Mouse (Mus musculus) intestine, embryonic 14.5 days (tissue): Measurements from ENCODE around the gene Sptbn2. TPM values are rescaled to one million over a fixed set of nuclear protein-coding genes. Genes with fewer than 3 reads are reported as not detected.
A peak's percentile ranks its signal among the peaks of the same experiment; 100 is the strongest.
"Not testable (repeated sequence)": the region's sequence is repeated elsewhere in the genome, so short reads cannot be mapped to it uniquely, and the experiment has no call there.

Experiments used
- ATAC-seq: fragments of 200-750 bp; cut with Nextera tagmentation; replicated peaks from 2 replicates; pipeline ENCODE4 v1.8.0; 2017; ENCODE audit warnings: low read depth, moderate number of reproducible peaks, moderate TSS enrichment, moderate library complexity; ENCODE audit not compliant: low FRiP score, low TSS enrichment
- DNase-seq: peaks from one replicate; pipeline ENCODE4 v3.0.0-alpha.2; 2018; ENCODE audit warnings: low spot score
- H3K27ac ChIP-seq: fragments of 300-500 bp; sonication (generic); 2 replicates; pipeline ENCODE4 v1.5.1; 2014; ENCODE audit warnings: low read depth, mild to moderate bottlenecking, control low read depth
- H3K27me3 ChIP-seq: fragments of 300-500 bp; sonication (generic); replicated peaks from 2 replicates; pipeline ENCODE4 v1.6.1; 2014; ENCODE audit warnings: low read length, control low read depth; ENCODE audit not compliant: control insufficient read depth, insufficient read depth
- H3K36me3 ChIP-seq: fragments of 300-500 bp; sonication (generic); 2 replicates; pipeline ENCODE4 v1.6.1; 2014; ENCODE audit warnings: low read length, control low read depth; ENCODE audit not compliant: control insufficient read depth, insufficient read depth
- H3K4me1 ChIP-seq: fragments of 300-500 bp; sonication (generic); replicated peaks from 2 replicates; pipeline ENCODE4 v1.6.1; 2014; ENCODE audit warnings: low read length, control low read depth, mixed read lengths; ENCODE audit not compliant: control insufficient read depth, insufficient read depth
- H3K4me2 ChIP-seq: fragments of 300-500 bp; sonication (generic); 2 replicates; pipeline ENCODE4 v1.6.1; 2014; ENCODE audit warnings: low read length
- H3K4me3 ChIP-seq: fragments of 300-500 bp; sonication (generic); 2 replicates; pipeline ENCODE4 v1.5.1; 2014; ENCODE audit warnings: low read depth, low read length, control low read depth, mixed read lengths
- H3K9ac ChIP-seq: fragments of 300-500 bp; sonication (generic); 2 replicates; pipeline ENCODE4 v1.6.1; 2014; ENCODE audit warnings: mild to moderate bottlenecking, low read length
- H3K9me3 ChIP-seq: fragments of 300-500 bp; sonication (generic); 2 replicates; pipeline ENCODE4 v1.6.1; 2016; ENCODE audit warnings: low read length, control low read depth; ENCODE audit not compliant: control insufficient read depth
- WGBS: fragments of 180-500 bp; shearing (Covaris S2); extraction: QIAGEN DNeasy Blood & Tissue Kit; methylation state at CpG from one replicate; pipeline ENCODE4 v1.1.7; 2014; 5-methylcytosine and 5-hydroxymethylcytosine counted together
- polyA plus RNA-seq: library from polyadenylated mRNA; unstranded; fragments of >200 nt; fragmentation: Nextera tagmentation; extraction: Ambion mirVana; gene quantifications from 2 replicates; pipeline ENCODE4 v1.2.1, GENCODE M21; 2014

Sptbn2 gene
- polyA plus RNA-seq, 1 experiment from 2014 or later = 2.1 TPM

- Histone ChIP-seq H3K36me3 (0 out of 2 replicates have a peak, but pooled peaks cover 5% of the 10 kb centered on the region), H3K4me2 (no peak overlapping the region), H3K9ac (no peak overlapping the region), H3K4me1 (no peaks in the 10 kb centered on the region), H3K4me3 (no peak overlapping the region), H3K27me3 (no peaks in the 10 kb centered on the region), H3K27ac (no peak overlapping the region), H3K9me3 (no peaks in the 10 kb centered on the region)
- ATAC-seq (no peak), DNase-seq (no peak)
- WGBS = 90% methylated on average over 9 of the region's 9 CpGs
Observed at GRCm38 (mm10) chr19:4747631-4748312, 36.8 kb downstream of the Sptbn2 start.

- Histone ChIP-seq H3K27ac (no peak overlapping the region), H3K4me2 (no peak overlapping the region), H3K27me3 (no peaks in the 10 kb centered on the region), H3K9ac (no peak overlapping the region), H3K4me1 (no peaks in the 10 kb centered on the region), H3K36me3 (0 out of 2 replicates have a peak, but pooled peaks cover 5% of the 10 kb centered on the region), H3K4me3 (no peak overlapping the region), H3K9me3 (no peaks in the 10 kb centered on the region)
- 81% methylated on average over 10 of the region's 10 CpGs for WGBS
- ATAC-seq = no peak
- no peak for DNase-seq
Observed at GRCm38 (mm10) chr19:4748493-4748892, 37.5 kb downstream of the Sptbn2 start.

- DNase-seq = no peak
- Histone ChIP-seq H3K36me3 (no peaks in the 10 kb centered on the region), H3K9ac (no peak overlapping the region), H3K4me2 (no peak overlapping the region), H3K27ac (no peak overlapping the region), H3K27me3 (no peaks in the 10 kb centered on the region), H3K4me3 (no peak overlapping the region), H3K9me3 (no peaks in the 10 kb centered on the region), H3K4me1 (no peaks in the 10 kb centered on the region)
- ATAC-seq = no peak
- 84% methylated on average over 6 of the region's 6 CpGs for WGBS
Observed at GRCm38 (mm10) chr19:4749975-4750374, 39.0 kb downstream of the Sptbn2 start.

GRCm38 (mm10) chr19:4755565-4756192 lies 44.7 kb downstream of the Sptbn2 start:
- DNase-seq (peak; percentile 91), ATAC-seq (peak; percentile 52)
- Histone ChIP-seq H3K9me3 (no peaks in the 10 kb centered on the region), H3K36me3 (peaks cover 14% of the 10 kb centered on the region), H3K4me1 (peaks cover 9% of the 10 kb centered on the region; the same call in 1 of the 2 replicates), H3K4me2 (peak overlapping the region; percentile 83), H3K27ac (peak overlapping the region; percentile 93), H3K9ac (peak overlapping the region; percentile 54), H3K27me3 (no peaks in the 10 kb centered on the region), H3K4me3 (peak overlapping the region; percentile 70)
- 0% methylated on average over 10 of the region's 10 CpGs for WGBS

- ATAC-seq (peak; percentile 91), DNase-seq (peak; percentile 98)
- H3K4me1 ChIP-seq = peaks cover 9% of the 10 kb centered on the region; the same call in 1 of the 2 replicates
- H3K4me3 ChIP-seq = peak within 1 kb of the TSS; percentile 70
- WGBS = under 1% methylated on average over 65 of the region's 65 CpGs
- peak within 1 kb of the TSS; percentile 93 for H3K27ac ChIP-seq
- H3K9me3 ChIP-seq = no peaks in the 10 kb centered on the region
- H3K4me2 ChIP-seq = peak within 1 kb of the TSS; percentile 83
- peaks cover 21% of the 10 kb centered on the region for H3K36me3 ChIP-seq
- peak within 1 kb of the TSS; percentile 84 for H3K9ac ChIP-seq
- H3K27me3 ChIP-seq = no peaks in the 10 kb centered on the region
Observed at GRCm38 (mm10) chr19:4756193-4756911, 45.4 kb downstream of the Sptbn2 start, which contains the start of gene Rbm4b. Rbm4b (plus strand) TSS chr19:4756497.

- Histone ChIP-seq H3K4me1 (peaks cover 9% of the 10 kb centered on the region; the same call in 1 of the 2 replicates), H3K4me2 (peak overlapping the region; percentile 83), H3K27me3 (no peaks in the 10 kb centered on the region), H3K36me3 (peaks cover 27% of the 10 kb centered on the region), H3K4me3 (peak overlapping the region; percentile 70), H3K27ac (peak overlapping the region; percentile 93), H3K9ac (peak overlapping the region; percentile 84), H3K9me3 (no peaks in the 10 kb centered on the region)
- ATAC-seq (no peak; the same call in 1 of the 2 replicates), DNase-seq (no peak)
- WGBS = under 1% methylated on average over 9 of the region's 9 CpGs
Observed at GRCm38 (mm10) chr19:4756921-4757320, 46.0 kb downstream of the Sptbn2 start.

- H3K4me2 ChIP-seq, ATAC-seq, H3K27ac ChIP-seq, DNase-seq, H3K27me3 ChIP-seq, H3K4me3 ChIP-seq, H3K4me1 ChIP-seq, H3K9ac ChIP-seq, H3K9me3 ChIP-seq: not testable (repeated sequence)
- H3K36me3 ChIP-seq = peaks cover 63% of the 10 kb centered on the region
- 87% methylated on average over 8 of the region's 8 CpGs for WGBS
Observed at GRCm38 (mm10) chr19:4760544-4760943, 49.6 kb downstream of the Sptbn2 start.

- 48% methylated on average over 1 of the region's 1 CpGs for WGBS
- H3K4me3 ChIP-seq = no peak overlapping the region
- H3K4me1 ChIP-seq = 0 out of 2 replicates have a peak, but pooled peaks cover 4% of the 10 kb centered on the region
- DNase-seq = no peak
- H3K36me3 ChIP-seq = peaks cover 75% of the 10 kb centered on the region
- no peak overlapping the region for H3K27ac ChIP-seq
- no peak overlapping the region for H3K4me2 ChIP-seq
- ATAC-seq = no peak
- no peaks in the 10 kb centered on the region for H3K9me3 ChIP-seq
- H3K9ac ChIP-seq = no peak overlapping the region
- H3K27me3 ChIP-seq = no peaks in the 10 kb centered on the region
Observed at GRCm38 (mm10) chr19:4762876-4763275, 51.9 kb downstream of the Sptbn2 start.
